Mouse (Mus musculus): ENCODE results near the gene Bnc2.

DNA sequence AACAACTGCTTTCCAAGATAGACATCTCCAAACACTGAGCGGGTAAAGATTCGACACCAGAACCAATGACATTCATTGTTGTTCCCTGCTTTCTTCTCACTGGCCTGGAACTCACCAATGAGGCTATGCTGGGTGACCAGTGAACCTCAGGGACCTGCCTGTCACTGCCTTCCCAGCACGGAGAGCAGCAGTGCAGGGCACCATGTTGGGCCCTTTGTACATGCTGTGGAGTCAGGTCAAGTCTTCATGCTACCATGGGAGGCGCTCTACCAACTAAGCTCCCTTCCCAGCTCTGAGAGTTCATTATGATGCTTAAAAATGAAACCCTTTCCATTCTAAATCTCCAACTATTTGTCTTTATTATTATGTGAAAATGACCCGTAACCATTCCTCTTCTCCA is 6.8 kb downstream of the Bnc2 start:
- no peak for TF ChIP-seq CTCF (conservative IDR thresholded peaks at IDR 0.05; ENCODE audit: insufficient read depth, insufficient read length, low read depth, low read length)
- TF ChIP-seq POLR2A (IDR thresholded peaks at IDR 0.05; ENCODE audit: low read depth, low read length) = no peak
